In the genomic region with DNA sequence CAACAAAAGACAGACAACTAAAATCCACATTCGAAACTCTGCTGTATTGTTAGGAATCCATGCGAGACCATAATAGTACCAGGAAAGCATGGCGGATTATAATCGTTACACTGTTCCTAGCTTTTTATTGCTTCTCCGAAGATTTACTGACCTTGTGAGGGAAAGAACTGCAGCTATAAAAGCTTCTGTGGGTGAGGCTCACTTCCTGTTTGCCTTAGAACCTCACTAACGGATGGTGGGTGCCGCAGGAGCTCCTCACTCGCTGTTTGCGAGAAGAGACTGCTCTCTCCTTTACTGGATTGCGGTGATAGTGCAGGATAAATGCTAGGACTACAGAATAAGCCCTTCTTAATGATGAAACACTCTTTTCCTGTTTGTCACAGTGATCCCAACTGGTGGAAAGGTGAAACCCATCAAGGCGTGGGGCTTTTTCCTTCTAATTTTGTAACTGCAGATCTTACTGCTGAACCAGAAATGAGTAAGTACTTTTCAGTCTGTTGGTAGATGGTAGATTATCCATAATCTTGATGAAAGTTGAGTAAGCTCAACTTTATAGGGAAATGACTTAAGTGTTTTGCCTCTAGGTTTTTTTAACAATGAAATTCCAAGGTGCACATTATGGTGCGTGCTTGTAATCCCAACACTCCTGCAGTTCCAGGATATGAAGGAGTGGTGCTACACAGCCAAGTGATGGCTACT, we compare ENCODE assay signal across 12 mouse cellular contexts. TPM values are rescaled to one million over a fixed set of nuclear protein-coding genes. Genes with fewer than 3 reads are reported as not detected.
DNase-seq lines count a peak whose midpoint lies in the region; ATAC-seq lines count a peak whose summit lies in the region.
"Had no signal": no experiment of that assay in that cellular context is flagged by ENCODE, and none has a peak within 500 bp of the region (broad histone marks: within the 10 kb centered on the region; RNA-seq: fewer than 3 reads in every experiment).

No protein-coding gene starts in this region.

- no peak overlapping the region for H3K4me3 ChIP-seq in liver, embryonic 16.5 days (ENCODE audit: low read depth, low read length)
- no peak overlapping the region for H3K4me3 ChIP-seq in liver, embryonic 11.5 days (ENCODE audit: low read depth, low read length)
- H3K4me3 ChIP-seq in limb, embryonic 12.5 days (replicated peaks): no peak overlapping the region

- H3K9me3 ChIP-seq in liver, embryonic 16.5 days (replicated peaks; ENCODE audit: control insufficient read depth, low read length): no peaks in the 10 kb centered on the region
- no peaks in the 10 kb centered on the region for H3K9me3 ChIP-seq in liver, embryonic 11.5 days (ENCODE audit: control insufficient read depth, low read length)
- no peaks in the 10 kb centered on the region for H3K9me3 ChIP-seq in limb, embryonic 12.5 days

- no peak overlapping the region for H3K27ac ChIP-seq in liver, embryonic 16.5 days (ENCODE audit: low read length)
- H3K27ac ChIP-seq in liver, embryonic 11.5 days (ENCODE audit: low read depth, low read length): no peak overlapping the region
- H3K27ac ChIP-seq in limb, embryonic 12.5 days: peak overlapping the region; percentile 57; the same call in 1 of the 2 replicates
- H3K27ac ChIP-seq: stomach, postnatal 0 days had no signal

- DNase-seq in liver, embryonic 11.5 days (ENCODE audit: low spot score): no peak
- DNase-seq in c-Kit-positive CD71-negative TER-119-negative erythroid progenitor cells, embryonic 14.5 days (ENCODE audit: low read depth): peak; percentile 32
- peak; percentile 87 for DNase-seq in thymus, postnatal 0 days (ENCODE audit: low spot score)
- no peak for DNase-seq in layer of hippocampus, adult 9-10 months (ENCODE audit: low spot score)
- DNase-seq in kidney, adult 8-10 months: no peak
- DNase-seq in cerebellum, adult 8-10 months: no peak
- DNase-seq: kidney, postnatal 4 days; retina, postnatal 1 day had no signal

- H3K4me2 ChIP-seq in liver, embryonic 16.5 days (ENCODE audit: low read depth, low read length): peak overlapping the region; percentile 8; the same call in 1 of the 2 replicates
- H3K4me2 ChIP-seq in liver, embryonic 11.5 days: no peak overlapping the region
- no peak overlapping the region for H3K4me2 ChIP-seq in limb, embryonic 12.5 days

- H3K9ac ChIP-seq in liver, embryonic 16.5 days (ENCODE audit: low read depth, low read length): no peak overlapping the region
- H3K9ac ChIP-seq in liver, embryonic 11.5 days (ENCODE audit: low read depth, low read length): no peak overlapping the region
- no peak overlapping the region for H3K9ac ChIP-seq in limb, embryonic 12.5 days (replicated peaks)

- no peak for ATAC-seq in liver, embryonic 16.5 days (ENCODE audit: low read depth)
- no peak for ATAC-seq in liver, embryonic 11.5 days (replicated peaks; ENCODE audit: low FRiP score)
- no peak for ATAC-seq in limb, embryonic 12.5 days (ENCODE audit: insufficient number of reproducible peaks, insufficient read depth, low FRiP score, low TSS enrichment, low read depth)

- WGBS in liver, embryonic 16.5 days (ENCODE audit: insufficient replicate concordance): 35% methylated on average over 12 of the region's 12 CpGs
- WGBS in liver, embryonic 11.5 days: 71% methylated on average over 12 of the region's 12 CpGs
- WGBS in limb, embryonic 12.5 days: 43% methylated on average over 12 of the region's 12 CpGs

- no peaks in the 10 kb centered on the region for H3K4me1 ChIP-seq in liver, embryonic 16.5 days (ENCODE audit: control insufficient read depth, low read depth, low read length)
- no peaks in the 10 kb centered on the region for H3K4me1 ChIP-seq in liver, embryonic 11.5 days (replicated peaks; ENCODE audit: control insufficient read depth, insufficient read depth, low read length)
- H3K4me1 ChIP-seq in limb, embryonic 12.5 days (replicated peaks): peaks cover 13% of the 10 kb centered on the region

- H3K27me3 ChIP-seq in liver, embryonic 16.5 days (ENCODE audit: control insufficient read depth, insufficient read depth, low read depth, low read length): no peaks in the 10 kb centered on the region
- H3K27me3 ChIP-seq in liver, embryonic 11.5 days (replicated peaks; ENCODE audit: control insufficient read depth, insufficient read depth, low read length): no peaks in the 10 kb centered on the region
- no peaks in the 10 kb centered on the region for H3K27me3 ChIP-seq in limb, embryonic 12.5 days

- H3K36me3 ChIP-seq in liver, embryonic 16.5 days (ENCODE audit: control insufficient read depth, insufficient read depth): peaks cover 5% of the 10 kb centered on the region
- H3K36me3 ChIP-seq in liver, embryonic 11.5 days (ENCODE audit: control insufficient read depth, insufficient read depth, low read length): peaks cover 6% of the 10 kb centered on the region
- H3K36me3 ChIP-seq in limb, embryonic 12.5 days: peaks cover 44% of the 10 kb centered on the region

RNA-seq across cellular contexts. Expression of gene Tmem236, which starts 43.5 kb away (rescaled TPM):
- 0.18 TPM in 1 of 2 replicates, not detected in the other for polyA plus RNA-seq in liver, embryonic 16.5 days (2015; fragmentation: Nextera tagmentation; extraction: Ambion mirVana)
- not detected in 2 replicates for polyA plus RNA-seq in liver, embryonic 11.5 days (2014; fragmentation: Nextera tagmentation; extraction: Ambion mirVana)
- 0.05 TPM in 1 of 2 replicates, not detected in the other for polyA plus RNA-seq in limb, embryonic 12.5 days (2016; fragmentation: Nextera tagmentation; extraction: Ambion mirVana)
- 0.05 and 0.12 TPM in 2 replicates for polyA plus RNA-seq in thymus, postnatal 0 days (2015; fragmentation: Nextera tagmentation; extraction: Ambion mirVana)
- polyA plus RNA-seq: liver, adult 2 months had no signal

RNA-seq across cellular contexts. Expression of gene Stam, which starts 56.9 kb away (rescaled TPM):
- 27.3 and 31.9 TPM in 2 replicates for polyA plus RNA-seq in liver, embryonic 16.5 days (2015; fragmentation: Nextera tagmentation; extraction: Ambion mirVana)
- 52.4 and 55.1 TPM in 2 replicates for polyA plus RNA-seq in liver, embryonic 11.5 days (2014; fragmentation: Nextera tagmentation; extraction: Ambion mirVana)
- 72.4 and 81.8 TPM in 2 replicates for polyA plus RNA-seq in limb, embryonic 12.5 days (2016; fragmentation: Nextera tagmentation; extraction: Ambion mirVana)
- 39.2 and 41.4 TPM in 2 replicates for polyA plus RNA-seq in thymus, postnatal 0 days (2015; fragmentation: Nextera tagmentation; extraction: Ambion mirVana)

Comparison
In these comparisons a context has a peak if more than half of its experiments do, and no peak if none do; other contexts are left out.
1. DNase-seq: peak in c-Kit-positive CD71-negative TER-119-negative erythroid progenitor cells, embryonic 14.5 days (single experiment) and thymus, postnatal 0 days (single experiment); none in liver, embryonic 11.5 days (single experiment), layer of hippocampus, adult 9-10 months (single experiment), kidney, adult 8-10 months (0 of 2) and cerebellum, adult 8-10 months (single experiment).